In genomic region chr12:13268826-13269449, GRCm38 (mm10) we compare ENCODE assay signal across 8 mouse cellular contexts. TPM values are rescaled to one million over a fixed set of nuclear protein-coding genes. Genes with fewer than 3 reads are reported as not detected.
DNase-seq lines count a peak whose midpoint lies in the region; ATAC-seq and TF ChIP-seq lines count a peak whose summit lies in the region.

Nbas (plus strand) TSS chr12:13269133.

- H3K4me3 ChIP-seq in bone marrow, adult 2 months (replicated peaks; ENCODE audit: control insufficient read depth, low read depth, low read length) = peak within 1 kb of the TSS; percentile 90
- H3K4me3 ChIP-seq in embryonic fibroblast, embryonic 13.5 days (ENCODE audit: insufficient read depth, low read length) = peak within 1 kb of the TSS; percentile 92
- H3K4me3 ChIP-seq in heart, embryonic 10.5 days = peak within 1 kb of the TSS; percentile 87
- peak within 1 kb of the TSS; percentile 92 for H3K4me3 ChIP-seq in kidney, embryonic 15.5 days (replicated peaks)

- no peaks in the 10 kb centered on the region; the same call in 1 of the 2 replicates for H3K4me1 ChIP-seq in bone marrow, adult 2 months (ENCODE audit: control insufficient read depth, insufficient read depth, low read length)
- H3K4me1 ChIP-seq in embryonic fibroblast, embryonic 13.5 days (ENCODE audit: control insufficient read depth, insufficient read depth, low read length) = no peaks in the 10 kb centered on the region
- peaks cover 9% of the 10 kb centered on the region for H3K4me1 ChIP-seq in heart, embryonic 10.5 days
- peaks cover 10% of the 10 kb centered on the region for H3K4me1 ChIP-seq in kidney, embryonic 15.5 days

- peak within 1 kb of the TSS; percentile 71 for H3K4me2 ChIP-seq in kidney, embryonic 15.5 days

- peak; percentile 94 for ATAC-seq in kidney, embryonic 15.5 days (replicated peaks; ENCODE audit: low FRiP score)
- ATAC-seq in monocyte, adult 5-6 weeks (replicated peaks; ENCODE audit: insufficient number of reproducible peaks, low FRiP score, low TSS enrichment, poor library complexity, severe bottlenecking) = peak; percentile 86

- 4% methylated on average over 38 of the region's 38 CpGs for WGBS in bone marrow, adult 2 months
- WGBS in heart, embryonic 10.5 days = 4% methylated on average over 38 of the region's 38 CpGs
- WGBS in kidney, embryonic 15.5 days = 3% methylated on average over 38 of the region's 38 CpGs

- no peak for TF ChIP-seq CTCF in bone marrow, adult 2 months (IDR thresholded peaks at IDR 0.05; ENCODE audit: control insufficient read depth, insufficient read depth, low read length)
- no peak for TF ChIP-seq CTCF in embryonic fibroblast, embryonic 13.5 days (IDR thresholded peaks at IDR 0.05; ENCODE audit: borderline replicate concordance, insufficient read depth, low read length)

- H3K36me3 ChIP-seq in heart, embryonic 10.5 days = peaks cover under 1% of the 10 kb centered on the region; the same call in 1 of the 2 replicates
- peaks cover 4% of the 10 kb centered on the region; the same call in 1 of the 2 replicates for H3K36me3 ChIP-seq in kidney, embryonic 15.5 days

- TF ChIP-seq POLR2A in bone marrow, adult 2 months (IDR thresholded peaks at IDR 0.05; ENCODE audit: borderline replicate concordance, control insufficient read depth, low read depth, low read length) = no peak
- peak; percentile 72 for TF ChIP-seq POLR2A in embryonic fibroblast, embryonic 13.5 days (IDR thresholded peaks at IDR 0.05; ENCODE audit: low read depth, low read length)

- DNase-seq in 416B (ENCODE audit: low read depth) (peak; percentile 79), liver (peak; percentile 83)
- peak; percentile 93 for DNase-seq in heart, embryonic 10.5 days (ENCODE audit: low spot score)
- peak; percentile 79 to 90 for DNase-seq in spleen, postnatal 4 days (ENCODE audit: low spot score in 2 of 2)

- no peak within 1 kb of the TSS for H3K27ac ChIP-seq in bone marrow, adult 2 months (ENCODE audit: control insufficient read depth, insufficient read depth, low read depth, low read length, poor library complexity)
- H3K27ac ChIP-seq in embryonic fibroblast, embryonic 13.5 days (ENCODE audit: insufficient read depth, low read length) = peak within 1 kb of the TSS; percentile 14; the same call in 1 of the 2 replicates
- peak within 1 kb of the TSS; percentile 91 for H3K27ac ChIP-seq in heart, embryonic 10.5 days
- peak within 1 kb of the TSS; percentile 49; the same call in 1 of the 2 replicates for H3K27ac ChIP-seq in kidney, embryonic 15.5 days

- H3K27me3 ChIP-seq in heart, embryonic 10.5 days (ENCODE audit: insufficient read depth, poor library complexity, severe bottlenecking) = no peaks in the 10 kb centered on the region
- no peaks in the 10 kb centered on the region for H3K27me3 ChIP-seq in kidney, embryonic 15.5 days

- H3K9me3 ChIP-seq in heart, embryonic 10.5 days = no peaks in the 10 kb centered on the region
- no peaks in the 10 kb centered on the region for H3K9me3 ChIP-seq in kidney, embryonic 15.5 days (replicated peaks)

- H3K9ac ChIP-seq in kidney, embryonic 15.5 days = peak within 1 kb of the TSS; percentile 79

RNA-seq across cellular contexts. Expression of gene Nbas, which starts in this region (rescaled TPM):
- polyA plus RNA-seq in bone marrow, adult 2 months (2011; ENCODE audit: insufficient read depth, insufficient read length, low replicate concordance, missing spikeins) = 3.1 and 4.6 TPM in 2 replicates
- polyA plus RNA-seq in embryonic fibroblast, embryonic 13.5 days (2011; ENCODE audit: insufficient read length, low read depth, missing spikeins) = 24.5 and 27.7 TPM in 2 replicates
- 10.2 and 11.0 TPM in 2 replicates for polyA plus RNA-seq in heart, embryonic 10.5 days (2016; fragmentation: Nextera tagmentation; extraction: Ambion mirVana)
- 11.7 and 14.5 TPM in 2 replicates for polyA plus RNA-seq in kidney, embryonic 15.5 days (2015; fragmentation: Nextera tagmentation; extraction: Ambion mirVana)
- total RNA-seq in monocyte, adult 5-6 weeks (2017) = 15.8 to 25.9 TPM (median 16.4 TPM) in 3 replicates
